Mouse (Mus musculus): ENCODE data around the gene Slc11a2. TPM values are rescaled to one million over a fixed set of nuclear protein-coding genes. Genes with fewer than 3 reads are reported as not detected.
"Not testable (repeated sequence)": the region's sequence is repeated elsewhere in the genome, so short reads cannot be mapped to it uniquely, and the experiment has no call there.

Slc11a2 gene
- polyA plus RNA-seq, 1 experiment from 2014 or later = 36.8 TPM

DNA sequence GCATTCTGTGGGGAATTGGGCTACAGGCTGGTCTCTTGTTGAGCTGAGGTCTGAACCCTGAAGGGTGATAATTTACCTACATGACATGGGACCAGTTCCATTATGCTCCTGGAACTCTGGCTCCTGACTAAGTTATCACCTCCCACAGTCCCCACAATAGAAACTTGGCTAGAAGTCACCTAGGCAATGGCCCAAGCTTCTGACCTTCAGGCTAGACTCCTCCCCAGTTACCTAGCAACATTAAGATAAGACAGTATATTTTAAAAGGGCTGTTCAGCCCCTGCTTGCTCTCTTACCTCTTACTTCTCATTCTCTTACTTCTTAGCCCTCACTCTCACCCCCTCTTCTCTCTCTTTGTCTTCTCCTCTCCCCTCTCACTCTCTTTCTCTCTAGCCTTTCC, 79.4 kb downstream of the Slc11a2 start:
- Histone ChIP-seq H3K9ac (replicated peaks; ENCODE audit: low read length) (no peak overlapping the region), H3K27me3 (ENCODE audit: insufficient read depth, low read length) (no peaks in the 10 kb centered on the region), H3K9me3 (ENCODE audit: low read length) (no peaks in the 10 kb centered on the region), H3K36me3 (ENCODE audit: insufficient read depth, low read length) (no peaks in the 10 kb centered on the region), H3K4me1 (ENCODE audit: insufficient read depth, low read length) (peaks cover 5% of the 10 kb centered on the region; the same call in 1 of the 2 replicates), H3K4me2 (replicated peaks; ENCODE audit: low read depth, low read length) (no peak overlapping the region), H3K4me3 (ENCODE audit: low read length) (no peak overlapping the region), H3K27ac (ENCODE audit: low read length) (no peak overlapping the region)
- no peak for ATAC-seq (ENCODE audit: low FRiP score, low TSS enrichment)

DNA sequence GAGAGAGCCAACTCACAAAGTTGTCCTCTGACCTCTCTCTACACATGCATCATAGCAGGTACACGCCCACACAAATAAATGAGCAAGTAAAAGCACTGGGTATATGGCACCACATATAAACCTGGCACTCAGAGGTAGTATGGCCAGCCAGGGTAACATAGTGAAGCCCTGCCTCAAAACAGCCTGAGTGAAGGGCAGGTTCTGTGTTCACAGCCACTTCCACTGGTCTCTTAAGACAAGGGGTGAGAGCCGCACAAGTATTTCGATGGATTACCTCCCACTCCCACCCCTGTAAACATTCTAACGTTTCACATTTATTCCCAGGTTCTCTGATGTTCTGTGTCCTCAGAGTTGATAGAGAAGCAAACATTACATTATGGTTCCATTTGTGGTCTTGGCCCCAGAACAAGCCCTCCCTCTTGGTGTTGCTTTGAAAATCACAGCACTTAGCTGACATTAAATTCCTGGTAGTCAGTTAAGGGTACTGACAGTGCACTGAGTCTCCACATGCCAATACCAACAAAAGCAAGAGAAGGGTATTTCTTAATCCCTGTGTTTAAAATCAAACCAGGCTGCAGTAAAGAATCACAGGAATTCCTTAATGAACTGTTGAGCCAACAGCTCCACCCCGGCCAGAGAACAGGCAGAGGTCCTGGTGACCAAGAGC, 83.4 kb downstream of the Slc11a2 start:
- ATAC-seq (ENCODE audit: low FRiP score, low TSS enrichment); H3K9ac ChIP-seq (replicated peaks; ENCODE audit: low read length); H3K4me2 ChIP-seq (replicated peaks; ENCODE audit: low read depth, low read length); H3K9me3 ChIP-seq (ENCODE audit: low read length); H3K36me3 ChIP-seq (ENCODE audit: insufficient read depth, low read length); H3K27ac ChIP-seq (ENCODE audit: low read length); H3K27me3 ChIP-seq (ENCODE audit: insufficient read depth, low read length); H3K4me1 ChIP-seq (ENCODE audit: insufficient read depth, low read length); H3K4me3 ChIP-seq (ENCODE audit: low read length): not testable (repeated sequence)
- 36% methylated on average over 4 of the region's 5 CpGs for WGBS

Other genes starting within 250 kb of the Slc11a2 start
- gene Atf1, start 197.3 kb downstream of the Slc11a2 start, polyA plus RNA-seq (2015; fragmentation: Nextera tagmentation; extraction: Ambion mirVana) = 44.2 and 46.6 TPM in 2 replicates
- gene Tmprss12, start 144.2 kb downstream of the Slc11a2 start, polyA plus RNA-seq (2015; fragmentation: Nextera tagmentation; extraction: Ambion mirVana) = not detected in 2 replicates
- 15.5 and 19.0 TPM in 2 replicates for gene Mettl7a1, start 120.9 kb downstream of the Slc11a2 start, polyA plus RNA-seq (2015; fragmentation: Nextera tagmentation; extraction: Ambion mirVana)
- 0.19 TPM in 1 of 2 replicates, not detected in the other for gene Mettl7a3, start 90.1 kb downstream of the Slc11a2 start, polyA plus RNA-seq (2015; fragmentation: Nextera tagmentation; extraction: Ambion mirVana)
- gene Methig1, start 71.9 kb downstream of the Slc11a2 start, polyA plus RNA-seq (2015; fragmentation: Nextera tagmentation; extraction: Ambion mirVana) = 0.60 and 0.94 TPM in 2 replicates
- gene Mettl7a2, start 71.9 kb downstream of the Slc11a2 start, polyA plus RNA-seq (2015; fragmentation: Nextera tagmentation; extraction: Ambion mirVana) = 0.41 and 0.60 TPM in 2 replicates
- gene Higd1c, start 60.5 kb downstream of the Slc11a2 start, polyA plus RNA-seq (2015; fragmentation: Nextera tagmentation; extraction: Ambion mirVana) = 0.35 and 1.3 TPM in 2 replicates
- gene Gm5475, start 2.9 kb downstream of the Slc11a2 start, polyA plus RNA-seq (2015; fragmentation: Nextera tagmentation; extraction: Ambion mirVana) = 0.19 and 0.22 TPM in 2 replicates
- gene Letmd1, start 44.0 kb upstream of the Slc11a2 start, polyA plus RNA-seq (2015; fragmentation: Nextera tagmentation; extraction: Ambion mirVana) = 31.8 and 33.1 TPM in 2 replicates
- gene Csrnp2, start 70.4 kb upstream of the Slc11a2 start, polyA plus RNA-seq (2015; fragmentation: Nextera tagmentation; extraction: Ambion mirVana) = 15.3 and 16.4 TPM in 2 replicates
- 37.5 and 37.8 TPM in 2 replicates for gene Tfcp2, start 126.9 kb upstream of the Slc11a2 start, polyA plus RNA-seq (2015; fragmentation: Nextera tagmentation; extraction: Ambion mirVana)
- gene Pou6f1, start 174.9 kb upstream of the Slc11a2 start, polyA plus RNA-seq (2015; fragmentation: Nextera tagmentation; extraction: Ambion mirVana) = 10.1 and 10.2 TPM in 2 replicates
- gene Dazap2, start 190.3 kb upstream of the Slc11a2 start, polyA plus RNA-seq (2015; fragmentation: Nextera tagmentation; extraction: Ambion mirVana) = 262 and 290 TPM in 2 replicates
- gene Smagp, start 211.9 kb upstream of the Slc11a2 start, polyA plus RNA-seq (2015; fragmentation: Nextera tagmentation; extraction: Ambion mirVana) = 41.6 and 45.4 TPM in 2 replicates
- 2.1 and 3.0 TPM in 2 replicates for gene Bin2, start 244.5 kb upstream of the Slc11a2 start, polyA plus RNA-seq (2015; fragmentation: Nextera tagmentation; extraction: Ambion mirVana)

Data from kidney, embryonic 16.5 days (tissue).